Mouse (Mus musculus): ENCODE measurements around the gene Mvp. TPM values are rescaled to one million over a fixed set of nuclear protein-coding genes. Genes with fewer than 3 reads are reported as not detected.

Gene Mvp
- polyA plus RNA-seq, 1 experiment = 0.87 TPM

DNA sequence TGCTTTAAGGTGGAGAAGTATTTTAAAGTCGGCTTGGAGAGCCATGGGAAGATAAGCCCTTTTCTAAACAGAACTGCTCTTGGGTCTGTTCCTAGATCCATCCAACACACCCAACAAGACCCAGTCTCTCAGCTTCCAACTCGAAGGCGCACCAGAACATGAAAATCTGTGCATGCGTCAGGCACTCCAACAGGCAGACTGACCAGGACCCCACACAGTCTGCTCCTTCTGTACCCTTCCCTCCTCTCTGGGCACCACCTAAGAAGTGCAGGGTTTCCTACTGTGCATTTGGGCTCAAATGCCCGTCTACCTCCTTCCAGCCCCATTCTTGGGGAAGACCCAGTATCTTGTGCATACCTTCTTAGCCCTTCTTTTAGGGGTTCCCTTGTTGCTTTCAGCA is 6.1 kb upstream of the Mvp start:
- Histone ChIP-seq H3K4me3 (replicated peaks) (peak overlapping the region; percentile 34), H3K4me1 (ENCODE audit: control insufficient read depth) (peaks cover 74% of the 10 kb centered on the region), H3K9me3 (ENCODE audit: control insufficient read depth, low read length) (no peaks in the 10 kb centered on the region), H3K36me3 (ENCODE audit: control insufficient read depth) (peaks cover 49% of the 10 kb centered on the region), H3K27me3 (ENCODE audit: control insufficient read depth) (peaks cover 7% of the 10 kb centered on the region)
- no peak for TF ChIP-seq TAL1 (IDR thresholded peaks at IDR 0.05; ENCODE audit: low read length)
- no peak for TF ChIP-seq GATA1 (IDR thresholded peaks at IDR 0.05; ENCODE audit: low read length)

DNA sequence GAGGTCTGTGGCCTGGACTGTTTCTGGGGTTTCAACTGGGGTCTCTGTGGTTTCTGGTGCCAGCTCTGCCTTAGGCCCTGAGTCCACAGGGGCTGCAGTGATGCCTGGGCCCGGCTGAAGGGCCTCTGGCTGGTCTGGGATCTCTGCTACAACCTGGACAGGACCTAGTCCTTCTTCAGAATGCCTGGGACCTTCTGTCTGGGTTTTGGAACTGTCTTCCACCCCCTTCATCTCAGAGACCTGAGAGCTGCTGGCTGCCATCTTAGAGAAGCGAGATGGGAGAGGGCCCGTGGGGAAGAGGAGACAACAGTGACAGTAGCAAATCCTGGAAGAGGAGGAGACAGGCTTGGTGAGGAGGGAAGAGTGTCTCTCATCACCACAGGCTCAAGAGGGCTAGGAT is 5.6 kb upstream of the Mvp start:
- TF ChIP-seq GATA1 (IDR thresholded peaks at IDR 0.05; ENCODE audit: low read length) (no peak), TAL1 (IDR thresholded peaks at IDR 0.05; ENCODE audit: low read length) (no peak)
- Histone ChIP-seq H3K27me3 (ENCODE audit: control insufficient read depth) (peaks cover 7% of the 10 kb centered on the region), H3K36me3 (ENCODE audit: control insufficient read depth) (peaks cover 49% of the 10 kb centered on the region), H3K9me3 (ENCODE audit: control insufficient read depth, low read length) (no peaks in the 10 kb centered on the region), H3K4me1 (ENCODE audit: control insufficient read depth) (peaks cover 74% of the 10 kb centered on the region), H3K4me3 (replicated peaks) (no peak overlapping the region)

DNA sequence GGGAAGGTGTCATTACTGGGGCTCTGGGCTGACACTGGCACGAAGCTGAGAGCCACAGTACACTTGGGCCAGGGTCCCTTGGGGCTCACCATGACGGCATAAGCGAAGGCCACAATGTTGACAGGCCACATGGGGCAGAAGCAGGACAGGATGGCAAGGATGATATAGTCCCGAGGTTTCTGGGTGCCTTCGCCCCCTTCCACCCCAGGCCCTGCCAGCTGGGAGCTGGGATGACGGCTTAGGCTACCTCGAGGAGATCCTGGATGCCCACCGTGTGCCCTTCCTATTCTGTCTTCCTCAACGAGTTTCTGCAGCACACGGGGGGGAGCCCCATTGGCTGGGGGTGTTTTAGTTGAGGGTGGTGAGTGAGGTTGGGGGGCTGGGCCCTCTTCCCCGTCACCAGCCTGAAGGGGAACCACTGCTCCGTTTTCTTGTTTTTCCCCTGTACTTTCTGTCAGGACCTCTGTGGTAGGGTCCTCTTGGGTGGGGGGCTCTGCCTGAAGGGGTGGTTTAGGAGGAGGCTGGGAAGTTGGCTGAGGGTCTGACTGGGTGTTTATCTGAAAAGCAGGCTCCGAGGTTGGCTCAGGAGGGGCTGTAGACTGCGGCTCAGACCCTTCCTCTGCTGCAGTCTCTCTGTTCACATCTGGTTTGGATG is 5.0 kb upstream of the Mvp start:
- Histone ChIP-seq H3K9me3 (ENCODE audit: control insufficient read depth, low read length) (no peaks in the 10 kb centered on the region), H3K4me1 (ENCODE audit: control insufficient read depth) (peaks cover 74% of the 10 kb centered on the region), H3K4me3 (replicated peaks) (no peak overlapping the region), H3K27me3 (ENCODE audit: control insufficient read depth) (peaks cover 7% of the 10 kb centered on the region), H3K36me3 (ENCODE audit: control insufficient read depth) (peaks cover 49% of the 10 kb centered on the region)
- TF ChIP-seq TAL1 (IDR thresholded peaks at IDR 0.05; ENCODE audit: low read length) (no peak), GATA1 (IDR thresholded peaks at IDR 0.05; ENCODE audit: low read length) (no peak)

DNA sequence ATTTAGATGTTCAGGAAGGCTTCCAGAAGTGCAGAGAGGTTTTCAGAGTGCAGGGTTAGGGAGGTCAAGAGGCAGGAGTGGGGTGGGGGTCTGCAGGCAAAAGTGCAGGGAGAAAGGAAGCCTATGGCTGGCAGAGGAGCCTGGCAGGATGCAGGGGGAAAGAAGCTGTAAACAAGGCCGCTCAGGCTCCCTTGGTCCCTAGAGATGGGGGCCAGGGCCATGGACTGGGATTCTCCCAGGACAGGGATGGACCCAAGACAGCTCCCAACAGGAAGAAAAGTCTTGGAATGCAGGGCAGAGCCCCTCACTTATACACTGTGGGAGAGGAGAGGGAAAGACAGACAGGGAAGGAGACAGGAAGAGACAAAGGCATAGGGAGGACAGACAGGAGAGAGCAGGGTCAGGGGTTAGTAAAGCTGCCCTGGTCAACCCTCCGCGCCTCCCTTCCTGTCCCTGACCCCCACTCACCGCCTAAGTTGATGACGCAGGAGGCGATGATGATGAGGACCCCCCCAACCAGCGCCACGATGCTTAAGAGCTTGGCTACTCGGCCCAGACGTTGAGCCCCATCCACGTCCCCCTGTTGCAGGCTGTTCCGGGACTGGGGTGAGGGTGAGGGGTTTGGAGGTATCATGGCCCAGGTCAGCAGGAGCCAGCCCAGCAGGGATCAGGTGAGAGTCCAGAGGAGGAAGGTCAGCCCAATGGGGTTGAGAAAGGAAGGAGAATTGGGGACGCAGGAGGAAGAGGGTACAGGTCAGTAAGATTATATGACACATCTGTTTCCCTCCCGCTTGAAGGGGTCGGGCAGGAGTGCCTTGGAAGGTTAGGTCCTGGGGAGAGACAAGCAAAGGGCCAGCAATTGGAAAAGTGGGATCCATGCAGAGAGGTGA is 4.2 kb upstream of the Mvp start:
- Histone ChIP-seq H3K27me3 (ENCODE audit: control insufficient read depth) (peaks cover 7% of the 10 kb centered on the region), H3K36me3 (ENCODE audit: control insufficient read depth) (peaks cover 47% of the 10 kb centered on the region), H3K4me1 (ENCODE audit: control insufficient read depth) (peaks cover 73% of the 10 kb centered on the region), H3K4me3 (replicated peaks) (no peak overlapping the region), H3K9me3 (ENCODE audit: control insufficient read depth, low read length) (no peaks in the 10 kb centered on the region)
- TF ChIP-seq GATA1 (IDR thresholded peaks at IDR 0.05; ENCODE audit: low read length) (no peak), TAL1 (IDR thresholded peaks at IDR 0.05; ENCODE audit: low read length) (no peak)

DNA sequence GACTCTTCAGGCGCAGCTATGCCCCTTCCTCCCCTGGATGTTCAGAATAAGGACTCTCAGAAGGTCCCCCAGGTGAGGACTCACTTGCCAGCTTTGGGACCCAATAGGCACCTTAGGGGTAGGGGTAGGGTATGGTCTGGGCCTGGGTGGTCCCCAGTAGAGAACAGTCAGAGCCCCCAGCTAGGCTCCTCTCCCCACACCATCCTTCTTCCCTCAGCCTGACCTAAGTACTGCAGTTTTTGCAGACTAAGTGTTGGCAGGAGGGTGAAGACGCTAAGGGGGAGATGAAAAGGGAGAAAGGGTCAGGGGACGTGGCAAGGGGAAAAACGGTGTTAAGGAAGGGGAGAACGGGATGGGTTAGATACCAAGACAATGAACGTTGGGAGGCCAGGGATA is 3.5 kb upstream of the Mvp start:
- H3K36me3 ChIP-seq (ENCODE audit: control insufficient read depth) = peaks cover 47% of the 10 kb centered on the region
- TF ChIP-seq TAL1 (IDR thresholded peaks at IDR 0.05; ENCODE audit: low read length) = no peak
- no peak for TF ChIP-seq GATA1 (IDR thresholded peaks at IDR 0.05; ENCODE audit: low read length)
- peaks cover 73% of the 10 kb centered on the region for H3K4me1 ChIP-seq (ENCODE audit: control insufficient read depth)
- H3K27me3 ChIP-seq (ENCODE audit: control insufficient read depth) = peaks cover 7% of the 10 kb centered on the region
- H3K4me3 ChIP-seq (replicated peaks) = no peak overlapping the region
- no peaks in the 10 kb centered on the region for H3K9me3 ChIP-seq (ENCODE audit: control insufficient read depth, low read length)

DNA sequence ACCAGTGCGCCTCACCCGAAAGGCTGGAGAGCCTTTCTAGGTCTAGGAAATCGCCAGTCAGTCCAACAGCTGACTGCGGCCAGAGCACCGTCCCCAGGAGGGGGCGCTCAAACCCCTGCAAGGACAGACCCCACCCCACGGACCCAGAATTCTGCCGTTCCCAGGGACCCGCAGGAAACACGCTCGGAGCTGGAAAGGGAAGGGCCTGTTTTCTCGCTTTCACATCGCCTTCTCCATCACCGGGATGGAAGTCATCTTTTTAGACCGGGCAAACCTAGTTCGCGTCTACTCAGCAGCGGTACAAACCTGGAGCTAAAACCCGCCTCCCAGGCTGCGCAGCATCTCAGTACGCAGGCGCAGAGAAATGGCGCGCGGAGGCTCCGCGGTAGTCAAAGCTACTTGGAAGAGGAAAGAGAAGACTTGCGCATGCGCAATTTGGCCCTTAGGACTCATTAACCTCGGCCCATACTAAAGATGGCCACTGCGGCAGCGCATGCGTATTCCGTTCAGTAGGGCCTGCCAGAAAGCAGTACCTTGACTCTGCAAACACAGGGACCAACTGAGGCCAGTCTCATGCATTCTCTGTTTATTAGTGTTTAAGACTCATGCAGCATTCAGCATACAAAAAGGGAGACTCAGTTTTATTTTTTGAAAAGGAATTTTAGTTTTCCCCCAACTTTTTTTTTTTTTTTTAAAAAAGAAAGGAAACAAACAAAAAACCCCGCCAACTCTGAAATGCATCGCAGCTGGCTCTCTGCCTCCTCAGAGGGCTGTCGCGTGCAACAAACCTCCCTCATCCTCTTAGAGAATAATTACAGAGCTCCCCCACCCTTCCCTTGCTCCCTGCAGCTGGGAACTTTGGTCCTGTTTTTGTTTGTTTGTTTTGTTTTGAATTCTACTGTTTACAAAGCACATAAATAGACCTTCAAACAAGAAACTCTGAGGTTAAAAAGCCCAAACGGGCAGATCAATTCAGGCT is 2.8 kb upstream of the Mvp start, which contains the start of gene Pagr1a:
Pagr1a (minus strand) TSS at position 382 of the 979 bp plus-strand sequence.
- Histone ChIP-seq H3K4me1 (ENCODE audit: control insufficient read depth) (peaks cover 71% of the 10 kb centered on the region), H3K36me3 (ENCODE audit: control insufficient read depth) (peaks cover 46% of the 10 kb centered on the region), H3K9me3 (ENCODE audit: control insufficient read depth, low read length) (no peaks in the 10 kb centered on the region), H3K4me3 (replicated peaks) (peak within 1 kb of the TSS; percentile 81), H3K27me3 (ENCODE audit: control insufficient read depth) (peaks cover 7% of the 10 kb centered on the region)
- TF ChIP-seq TAL1 (IDR thresholded peaks at IDR 0.05; ENCODE audit: low read length) = no peak
- TF ChIP-seq GATA1 (IDR thresholded peaks at IDR 0.05; ENCODE audit: low read length) = no peak

DNA sequence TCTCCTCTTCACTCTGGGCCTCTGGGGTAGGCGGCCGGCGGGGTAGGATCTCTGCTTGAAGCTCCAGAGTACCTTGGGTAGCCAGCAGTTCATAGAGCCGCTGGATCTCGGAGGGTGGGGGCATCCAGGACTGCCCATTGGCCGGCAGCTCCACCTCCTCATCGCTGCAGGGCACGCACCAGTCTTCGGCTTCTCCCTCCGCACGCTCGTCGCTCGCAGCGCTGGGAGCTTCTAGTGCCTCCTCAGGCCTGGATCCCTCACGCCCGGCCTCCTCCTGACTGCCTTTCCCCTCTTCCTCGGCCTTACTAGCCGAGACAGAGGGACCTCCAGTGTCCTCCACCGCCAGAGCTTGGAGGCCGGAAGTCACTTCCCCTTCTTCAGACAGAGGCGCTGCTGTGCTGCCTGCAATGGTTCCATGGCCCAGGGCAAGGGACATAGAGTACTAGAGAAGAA is 2.1 kb upstream of the Mvp start:
- Histone ChIP-seq H3K27me3 (ENCODE audit: control insufficient read depth) (peaks cover 7% of the 10 kb centered on the region), H3K4me3 (replicated peaks) (peak overlapping the region; percentile 81), H3K36me3 (ENCODE audit: control insufficient read depth) (peaks cover 45% of the 10 kb centered on the region), H3K4me1 (ENCODE audit: control insufficient read depth) (peaks cover 70% of the 10 kb centered on the region), H3K9me3 (ENCODE audit: control insufficient read depth, low read length) (no peaks in the 10 kb centered on the region)
- TF ChIP-seq GATA1 (IDR thresholded peaks at IDR 0.05; ENCODE audit: low read length) (no peak), TAL1 (IDR thresholded peaks at IDR 0.05; ENCODE audit: low read length) (no peak)

DNA sequence TGATC is 1.9 kb upstream of the Mvp start, which contains the start of gene Pagr1b:
Pagr1b (minus strand) TSS at position 4 of the 5 bp plus-strand sequence.
- TF ChIP-seq TAL1 (IDR thresholded peaks at IDR 0.05; ENCODE audit: low read length) (no peak), GATA1 (IDR thresholded peaks at IDR 0.05; ENCODE audit: low read length) (no peak)
- H3K36me3 ChIP-seq (ENCODE audit: control insufficient read depth) = peaks cover 45% of the 10 kb centered on the region

DNA sequence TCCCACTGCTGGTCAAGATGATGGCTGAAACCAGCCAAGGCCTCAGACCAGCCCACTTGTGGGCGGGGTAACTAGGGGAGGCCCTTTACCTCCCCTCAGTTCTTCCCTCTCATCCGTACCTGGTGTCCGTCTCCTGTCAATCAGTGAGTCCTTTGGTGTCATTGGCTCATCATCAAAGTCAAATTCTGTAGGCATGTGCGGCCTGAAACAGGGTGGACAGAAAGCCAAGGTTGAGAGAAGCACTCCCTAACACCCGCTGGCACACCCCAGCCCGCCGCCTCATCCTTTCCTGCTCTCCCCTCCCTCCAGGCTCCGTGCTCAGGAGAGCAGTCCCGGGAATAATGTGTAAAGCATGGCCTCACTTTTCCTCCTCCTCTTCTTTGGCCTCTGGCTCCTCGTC is 1.7 kb upstream of the Mvp start:
- Histone ChIP-seq H3K4me1 (ENCODE audit: control insufficient read depth) (peaks cover 70% of the 10 kb centered on the region), H3K27me3 (ENCODE audit: control insufficient read depth) (peaks cover 5% of the 10 kb centered on the region), H3K36me3 (ENCODE audit: control insufficient read depth) (peaks cover 45% of the 10 kb centered on the region), H3K4me3 (replicated peaks) (peak overlapping the region; percentile 81), H3K9me3 (ENCODE audit: control insufficient read depth, low read length) (no peaks in the 10 kb centered on the region)
- TF ChIP-seq TAL1 (IDR thresholded peaks at IDR 0.05; ENCODE audit: low read length) (no peak), GATA1 (IDR thresholded peaks at IDR 0.05; ENCODE audit: low read length) (no peak)

More for the DNA sequence above, 1.9 kb upstream of the Mvp start, which contains the start of gene Pagr1b:
- Histone ChIP-seq H3K9me3 (ENCODE audit: control insufficient read depth, low read length) (no peaks in the 10 kb centered on the region), H3K4me1 (ENCODE audit: control insufficient read depth) (peaks cover 70% of the 10 kb centered on the region), H3K27me3 (ENCODE audit: control insufficient read depth) (peaks cover 6% of the 10 kb centered on the region), H3K4me3 (replicated peaks) (peak within 1 kb of the TSS; percentile 81)

Measured in erythroblast, embryonic 14.5 days (primary cell).